Mouse (Mus musculus) spleen, adult 18-20 months (tissue): ENCODE data around the gene Cers2.
"Not testable (repeated sequence)": the region's sequence is repeated elsewhere in the genome, so short reads cannot be mapped to it uniquely, and the experiment has no call there.

Source experiments
- DNase-seq, 2 experiments: peaks; one replicate each; pipeline ENCODE4 v3.0.0; 2022; ENCODE audit warnings: mixed read lengths in 2 of 2

The Cers2 gene

DNA sequence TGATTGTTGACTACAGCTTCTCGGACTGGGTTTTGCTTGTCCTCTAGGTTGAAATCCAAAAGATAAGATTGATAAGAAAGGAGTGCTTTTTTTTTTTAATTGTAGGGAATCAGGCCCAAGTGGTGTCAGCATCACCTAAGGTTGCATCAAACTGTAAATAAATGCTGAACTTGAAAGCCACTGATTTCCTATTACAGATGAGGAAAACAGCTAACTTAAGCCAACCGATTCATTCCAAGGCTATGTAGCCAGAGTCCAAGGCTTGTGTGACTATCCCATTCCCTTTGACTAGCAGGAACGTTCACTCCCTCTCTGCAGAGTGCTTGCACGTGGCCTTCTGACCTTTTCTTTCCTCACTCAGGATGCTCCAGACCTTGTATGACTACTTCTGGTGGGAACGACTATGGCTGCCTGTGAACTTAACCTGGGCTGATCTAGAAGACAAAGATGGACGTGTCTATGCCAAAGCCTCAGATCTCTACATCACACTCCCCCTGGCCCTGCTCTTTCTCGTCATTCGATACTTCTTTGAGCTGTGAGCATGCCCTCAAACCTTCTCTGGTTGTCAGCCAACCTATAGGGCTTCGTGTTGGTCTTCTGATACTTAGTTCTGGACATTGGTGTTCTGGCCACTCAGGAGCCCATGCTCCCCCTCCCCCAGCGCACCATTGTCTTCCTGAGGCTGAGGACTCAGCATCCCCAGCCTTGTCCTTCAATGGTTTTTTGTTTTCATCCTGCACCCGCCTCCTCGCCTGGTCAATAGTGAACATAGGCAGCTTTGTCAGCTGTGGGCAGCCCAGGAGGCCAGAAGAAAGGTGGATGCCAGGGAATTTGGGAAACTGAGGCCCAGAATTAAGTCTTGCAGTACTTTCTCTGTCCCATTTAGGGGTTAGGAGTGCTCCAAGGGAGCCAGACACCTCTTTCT, 5.4 kb downstream of the Cers2 start:
- no peak for DNase-seq

- no peak for DNase-seq
These were observed 8.8 kb downstream of the Cers2 start for GRCm38 (mm10) chr3:95323429-95323828.

DNA sequence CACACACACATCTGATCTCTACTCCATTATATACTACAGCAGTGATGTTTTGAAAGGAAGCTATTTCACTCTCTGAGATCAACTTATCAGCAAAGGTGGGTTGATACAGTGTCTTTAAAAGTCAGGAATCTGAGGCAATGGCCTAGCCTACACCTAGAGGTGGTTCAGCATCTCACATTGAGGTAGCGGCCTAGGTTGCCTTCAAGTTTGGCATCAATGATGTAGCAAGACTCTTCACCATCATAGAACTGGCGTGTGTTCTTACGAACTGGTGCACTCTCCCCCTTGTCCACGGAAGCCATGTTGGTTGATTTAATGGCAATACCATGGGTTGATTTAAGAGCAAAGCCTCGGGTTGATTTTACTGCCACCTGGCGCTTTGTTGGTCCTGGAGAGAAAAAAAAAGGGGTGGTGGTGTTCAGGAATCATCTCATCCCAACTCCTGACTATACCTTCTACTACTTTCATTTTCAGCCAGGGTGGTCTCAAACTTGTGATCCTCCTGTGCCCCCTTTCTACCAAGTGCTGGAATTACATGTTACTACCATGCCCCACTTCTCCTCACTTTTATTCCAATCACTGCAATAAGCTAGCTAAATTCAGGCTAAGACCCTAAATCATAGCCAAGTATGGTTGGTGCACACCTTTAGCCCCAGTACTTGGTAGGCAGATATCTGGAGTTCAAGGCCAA, 10.0 kb downstream of the Cers2 start:
- no peak for DNase-seq

DNA sequence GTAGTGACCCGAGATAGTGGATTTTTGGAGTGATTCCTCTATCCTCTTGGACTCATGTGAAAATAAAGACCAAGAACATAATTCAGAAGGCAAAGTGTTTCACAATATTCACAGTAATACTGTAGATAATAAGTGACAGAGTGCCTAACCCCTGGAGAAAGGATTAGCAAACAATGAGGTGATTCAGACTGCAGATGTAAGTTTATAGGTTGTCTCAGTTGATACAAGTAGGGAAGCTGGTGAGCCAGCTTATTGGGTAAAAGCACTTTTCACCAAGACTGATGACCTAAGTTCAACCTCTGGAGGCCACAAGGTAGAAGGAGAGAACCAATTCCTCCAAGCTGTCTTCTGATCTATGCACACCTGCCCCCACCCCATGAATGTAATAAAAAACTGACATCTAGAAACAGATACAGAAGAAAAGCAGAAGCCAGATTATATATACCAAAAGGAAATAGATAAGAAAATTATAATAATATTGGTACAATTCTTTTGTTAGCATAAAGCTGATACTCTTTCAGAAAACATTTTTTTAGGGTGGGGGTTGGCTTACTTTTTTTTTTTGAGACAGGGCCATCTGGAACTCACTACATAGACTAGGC, 14.3 kb downstream of the Cers2 start:
- no peak for DNase-seq

GRCm38 (mm10) chr3:95331528-95331927, 16.9 kb downstream of the Cers2 start:
- no peak for DNase-seq

GRCm38 (mm10) chr3:95337345-95337744, 22.8 kb downstream of the Cers2 start:
- DNase-seq = no peak

DNA sequence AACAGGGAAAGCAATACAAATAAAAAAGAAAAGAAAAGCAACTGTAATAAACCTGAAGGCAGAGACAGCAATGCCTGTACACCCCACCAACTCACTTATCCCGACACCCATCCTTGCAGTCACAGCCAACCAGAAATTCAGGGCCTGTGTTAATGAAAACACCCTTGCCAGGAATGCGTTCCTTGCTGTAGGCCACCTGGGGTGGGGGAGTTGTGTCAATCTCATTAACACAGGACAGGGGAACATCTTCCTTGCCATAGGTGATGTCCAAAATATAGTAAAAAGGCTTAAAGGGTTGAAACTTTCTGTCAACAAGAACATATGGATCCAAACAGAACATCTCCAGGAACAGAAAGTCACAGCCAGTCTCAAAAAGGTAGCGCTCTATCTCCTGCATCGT, 23.7 kb downstream of the Cers2 start:
- DNase-seq = no peak

- DNase-seq = not testable (repeated sequence)
These were observed 28.9 kb downstream of the Cers2 start for GRCm38 (mm10) chr3:95343356-95344000.

GRCm38 (mm10) chr3:95346454-95346853, 31.9 kb downstream of the Cers2 start:
- no peak for DNase-seq

DNA sequence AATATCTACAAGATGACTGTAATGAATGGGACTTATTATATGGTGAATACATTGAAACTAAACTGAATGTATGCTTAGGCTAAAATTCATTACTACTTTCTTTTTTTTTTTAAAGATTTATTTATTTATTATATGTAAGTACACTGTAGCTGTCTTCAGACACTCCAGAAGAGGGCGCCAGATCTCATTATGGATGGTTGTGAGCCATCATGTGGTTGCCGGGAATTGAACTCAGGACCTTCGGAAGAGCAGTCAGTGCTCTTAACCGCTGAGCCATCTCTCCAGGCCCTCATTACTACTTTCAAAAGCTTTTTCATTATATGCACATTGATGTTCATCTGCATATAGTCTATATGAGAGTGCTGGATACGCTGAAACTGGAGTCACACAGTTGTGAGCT, 33.8 kb downstream of the Cers2 start:
- DNase-seq = not testable (repeated sequence)

- DNase-seq = no peak
These were observed 34.9 kb downstream of the Cers2 start for GRCm38 (mm10) chr3:95349491-95349890.

DNA sequence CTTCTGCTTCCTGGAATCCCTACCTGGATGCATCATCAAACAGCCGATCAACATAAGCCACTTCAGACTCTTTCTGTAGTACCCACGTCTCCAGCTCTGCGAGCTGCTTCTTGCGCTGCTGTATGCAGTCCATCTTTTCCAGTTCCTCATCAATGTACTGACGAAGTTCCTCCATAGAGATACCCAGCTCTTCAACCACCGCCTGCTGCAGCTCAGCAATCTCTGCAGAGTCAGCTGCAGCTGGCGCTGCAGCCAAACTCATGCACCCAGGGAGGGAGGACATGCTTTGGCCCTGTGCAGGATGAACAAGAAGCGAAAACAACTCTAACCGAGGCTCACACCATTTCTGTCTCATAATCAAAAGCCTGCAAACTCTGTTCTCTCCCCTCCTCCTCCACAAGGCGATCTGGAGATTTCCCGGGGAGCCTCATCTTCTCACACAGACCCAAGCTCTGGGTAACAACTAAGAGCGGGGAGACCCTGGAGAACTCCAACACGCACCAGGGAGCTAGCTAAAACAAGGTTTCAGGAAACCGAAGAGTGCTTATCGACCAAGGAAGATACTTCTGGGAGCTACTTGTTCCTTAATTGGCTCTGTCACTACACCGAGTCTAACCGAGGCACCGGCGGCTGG, 41.4 kb downstream of the Cers2 start:
- not testable (repeated sequence) for DNase-seq

- peak; percentile 82 to 93 for DNase-seq
These were observed 42.3 kb downstream of the Cers2 start, which contains the start of gene Setdb1 for GRCm38 (mm10) chr3:95356701-95357449. Gene Setdb1 (minus strand): TSS chr3:95357202.

GRCm38 (mm10) chr3:95357746-95358145, 43.2 kb downstream of the Cers2 start:
- no peak for DNase-seq

- DNase-seq = not testable (repeated sequence)
These were observed 45.7 kb downstream of the Cers2 start for GRCm38 (mm10) chr3:95360276-95360675.

GRCm38 (mm10) chr3:95370101-95370500, 55.5 kb downstream of the Cers2 start:
- DNase-seq = no peak
